Mouse (Mus musculus) lung, adult 18-20 months (tissue): ENCODE results near the gene Pou1f1.

ENCODE experiments used
- DNase-seq, 2 experiments: peaks; one replicate each; pipeline ENCODE4 v3.0.0; 2022; ENCODE audit warnings: mixed read lengths in 2 of 2

Gene Pou1f1

DNA sequence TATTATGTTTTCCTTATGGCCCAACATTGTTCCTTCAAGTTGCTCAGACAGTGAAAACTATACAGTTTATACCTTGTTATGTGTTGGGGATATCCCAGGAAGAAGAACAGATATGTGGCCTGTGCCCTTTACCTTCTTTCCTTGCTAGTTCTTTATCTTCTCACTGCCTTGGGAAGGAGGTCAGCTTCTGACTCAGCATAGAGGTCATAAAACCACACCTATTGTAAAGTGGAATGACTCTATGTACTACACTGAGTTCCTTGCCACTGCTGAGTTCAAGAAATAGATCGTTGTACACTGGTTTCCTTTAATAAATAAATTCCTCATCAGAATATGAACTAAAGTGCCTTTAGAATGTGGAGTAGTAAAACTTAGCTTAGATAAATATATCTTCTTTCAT, 44.6 kb downstream of the Pou1f1 start:
- DNase-seq = no peak

DNA sequence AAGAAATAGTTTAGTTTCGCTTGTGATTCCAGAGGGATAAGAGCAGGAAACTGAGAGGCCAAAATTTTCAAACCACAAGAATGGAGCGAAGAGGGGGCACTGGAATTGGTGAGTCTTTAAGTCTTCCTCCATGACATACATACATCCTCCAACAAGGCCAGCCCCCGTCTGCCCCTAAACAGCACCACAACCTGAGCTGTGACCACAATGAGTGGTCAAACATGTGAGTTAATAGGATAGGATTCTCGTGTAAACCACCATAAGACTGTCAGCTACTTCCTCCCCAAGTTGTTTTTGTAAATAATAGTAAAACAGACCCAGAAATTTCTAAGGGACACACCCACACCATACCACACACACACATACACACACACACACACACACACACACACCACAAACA, 48.5 kb downstream of the Pou1f1 start:
- no peak for DNase-seq

DNA sequence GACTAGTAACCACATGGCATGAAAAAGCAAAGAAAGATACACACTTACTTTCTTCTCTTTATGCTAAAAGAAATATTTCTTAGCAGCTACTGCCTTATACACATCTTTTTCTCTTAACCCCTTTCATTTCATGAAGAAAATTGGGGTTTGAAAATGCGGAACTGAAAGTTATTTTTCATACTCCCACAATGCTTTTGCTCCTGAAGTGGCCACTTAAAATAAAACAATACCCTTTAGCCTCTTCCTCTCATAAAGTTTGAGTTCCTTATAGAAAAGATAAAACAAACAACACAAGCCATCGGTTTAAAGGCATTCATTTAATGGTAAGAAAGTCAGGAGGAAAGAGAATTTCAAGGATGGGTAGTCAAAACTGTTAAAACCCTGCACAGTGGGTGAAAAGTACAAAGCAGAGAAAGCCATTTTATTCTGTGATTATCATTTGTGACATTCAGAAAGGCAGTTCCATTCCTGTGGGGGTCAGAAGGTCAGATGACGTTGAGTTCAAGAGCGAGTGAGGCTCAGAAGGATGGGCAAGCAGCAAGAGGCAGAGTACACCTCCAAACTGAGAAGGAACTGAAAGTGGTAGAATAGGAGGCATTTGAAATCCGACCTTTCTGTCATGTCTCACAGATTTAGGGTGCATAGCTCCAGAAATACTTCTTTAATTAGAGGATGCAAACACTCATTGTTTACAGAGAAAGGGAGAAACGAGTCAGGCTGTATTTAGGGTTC, 57.2 kb downstream of the Pou1f1 start:
- DNase-seq = no peak
